Mouse (Mus musculus): Measurements from ENCODE around the gene Sgcd. TPM values are rescaled to one million over a fixed set of nuclear protein-coding genes. Genes with fewer than 3 reads are reported as not detected.

Gene Sgcd
- polyA plus RNA-seq, 1 experiment from 2014 or later = not detected

GRCm38 (mm10) chr11:47343486-47343885, 645.3 kb downstream of the Sgcd start:
- no peaks in the 10 kb centered on the region for H3K36me3 ChIP-seq (ENCODE audit: inconsistent target)
- no peak overlapping the region for H3K27ac ChIP-seq
- H3K79me2 ChIP-seq (ENCODE audit: inconsistent target) = no peaks in the 10 kb centered on the region
- H3K4me3 ChIP-seq (ENCODE audit: inconsistent target) = no peak overlapping the region
- 46% methylated on average over 2 of the region's 2 CpGs for WGBS (ENCODE audit: missing documents)

GRCm38 (mm10) chr11:47333702-47334101, 655.1 kb downstream of the Sgcd start:
- WGBS (ENCODE audit: missing documents) = 78% methylated on average over 2 of the region's 2 CpGs
- H3K79me2 ChIP-seq (ENCODE audit: inconsistent target) = no peaks in the 10 kb centered on the region
- no peaks in the 10 kb centered on the region for H3K36me3 ChIP-seq (ENCODE audit: inconsistent target)
- no peak overlapping the region for H3K27ac ChIP-seq
- no peak overlapping the region for H3K4me3 ChIP-seq (ENCODE audit: inconsistent target)

- Histone ChIP-seq H3K79me2 (ENCODE audit: inconsistent target) (no peaks in the 10 kb centered on the region), H3K4me3 (ENCODE audit: inconsistent target) (no peak overlapping the region), H3K36me3 (ENCODE audit: inconsistent target) (no peaks in the 10 kb centered on the region), H3K27ac (no peak overlapping the region)
Observed at GRCm38 (mm10) chr11:47305579-47305978, 683.2 kb downstream of the Sgcd start.

- Histone ChIP-seq H3K27ac (no peak overlapping the region), H3K36me3 (ENCODE audit: inconsistent target) (no peaks in the 10 kb centered on the region), H3K4me3 (ENCODE audit: inconsistent target) (no peak overlapping the region), H3K79me2 (ENCODE audit: inconsistent target) (no peaks in the 10 kb centered on the region)
- WGBS (ENCODE audit: missing documents) = 79% methylated on average over 10 of the region's 12 CpGs
Observed at GRCm38 (mm10) chr11:47304702-47305450, 683.9 kb downstream of the Sgcd start.

GRCm38 (mm10) chr11:47299777-47300176, 689.0 kb downstream of the Sgcd start:
- no peak overlapping the region for H3K27ac ChIP-seq
- WGBS (ENCODE audit: missing documents) = 86% methylated on average over 1 of the region's 1 CpGs

GRCm38 (mm10) chr11:47297805-47298340, 690.9 kb downstream of the Sgcd start:
- H3K27ac ChIP-seq = no peak overlapping the region
- no peak overlapping the region for H3K4me3 ChIP-seq (ENCODE audit: inconsistent target)
- no peaks in the 10 kb centered on the region for H3K36me3 ChIP-seq (ENCODE audit: inconsistent target)
- WGBS (ENCODE audit: missing documents) = 78% methylated on average over 1 of the region's 1 CpGs
- H3K79me2 ChIP-seq (ENCODE audit: inconsistent target) = no peaks in the 10 kb centered on the region

More at GRCm38 (mm10) chr11:47299777-47300176, 689.0 kb downstream of the Sgcd start:
- H3K4me3 ChIP-seq (ENCODE audit: inconsistent target) = no peak overlapping the region
- H3K36me3 ChIP-seq (ENCODE audit: inconsistent target) = no peaks in the 10 kb centered on the region
- no peaks in the 10 kb centered on the region for H3K79me2 ChIP-seq (ENCODE audit: inconsistent target)

- Histone ChIP-seq H3K36me3 (ENCODE audit: inconsistent target) (no peaks in the 10 kb centered on the region), H3K79me2 (ENCODE audit: inconsistent target) (no peaks in the 10 kb centered on the region), H3K27ac (no peak overlapping the region), H3K4me3 (ENCODE audit: inconsistent target) (no peak overlapping the region)
- 73% methylated on average over 1 of the region's 1 CpGs for WGBS (ENCODE audit: missing documents)
Observed at GRCm38 (mm10) chr11:47294741-47295140, 694.0 kb downstream of the Sgcd start.

- Histone ChIP-seq H3K4me3 (ENCODE audit: inconsistent target) (no peak overlapping the region), H3K36me3 (ENCODE audit: inconsistent target) (no peaks in the 10 kb centered on the region), H3K79me2 (ENCODE audit: inconsistent target) (no peaks in the 10 kb centered on the region), H3K27ac (no peak overlapping the region)
- WGBS (ENCODE audit: missing documents) = 61% methylated on average over 4 of the region's 4 CpGs
Observed at GRCm38 (mm10) chr11:47276586-47276985, 712.2 kb downstream of the Sgcd start.

- WGBS (ENCODE audit: missing documents) = 92% methylated on average over 4 of the region's 4 CpGs
- H3K79me2 ChIP-seq (ENCODE audit: inconsistent target) = no peaks in the 10 kb centered on the region
- H3K27ac ChIP-seq = no peak overlapping the region
- H3K36me3 ChIP-seq (ENCODE audit: inconsistent target) = no peaks in the 10 kb centered on the region
- no peak overlapping the region for H3K4me3 ChIP-seq (ENCODE audit: inconsistent target)
Observed at GRCm38 (mm10) chr11:47268556-47268955, 720.2 kb downstream of the Sgcd start.

GRCm38 (mm10) chr11:47264267-47264984, 724.3 kb downstream of the Sgcd start:
- WGBS (ENCODE audit: missing documents) = 82% methylated on average over 9 of the region's 9 CpGs
- Histone ChIP-seq H3K79me2 (ENCODE audit: inconsistent target) (no peaks in the 10 kb centered on the region), H3K36me3 (ENCODE audit: inconsistent target) (no peaks in the 10 kb centered on the region), H3K4me3 (ENCODE audit: inconsistent target) (no peak overlapping the region), H3K27ac (no peak overlapping the region)

- Histone ChIP-seq H3K36me3 (ENCODE audit: inconsistent target) (no peaks in the 10 kb centered on the region), H3K27ac (no peak overlapping the region), H3K4me3 (ENCODE audit: inconsistent target) (no peak overlapping the region), H3K79me2 (ENCODE audit: inconsistent target) (no peaks in the 10 kb centered on the region)
- WGBS (ENCODE audit: missing documents) = 88% methylated on average over 7 of the region's 7 CpGs
Observed at GRCm38 (mm10) chr11:47250301-47250700, 738.5 kb downstream of the Sgcd start.

GRCm38 (mm10) chr11:47248345-47248893, 740.4 kb downstream of the Sgcd start:
- no peaks in the 10 kb centered on the region for H3K36me3 ChIP-seq (ENCODE audit: inconsistent target)
- no peak overlapping the region for H3K4me3 ChIP-seq (ENCODE audit: inconsistent target)
- no peaks in the 10 kb centered on the region for H3K79me2 ChIP-seq (ENCODE audit: inconsistent target)
- H3K27ac ChIP-seq = no peak overlapping the region
- WGBS (ENCODE audit: missing documents) = 83% methylated on average over 4 of the region's 4 CpGs

- Histone ChIP-seq H3K79me2 (ENCODE audit: inconsistent target) (no peaks in the 10 kb centered on the region), H3K27ac (no peak overlapping the region), H3K36me3 (ENCODE audit: inconsistent target) (no peaks in the 10 kb centered on the region), H3K4me3 (ENCODE audit: inconsistent target) (no peak overlapping the region)
- 88% methylated on average over 8 of the region's 8 CpGs for WGBS (ENCODE audit: missing documents)
Observed at GRCm38 (mm10) chr11:47247703-47248344, 740.9 kb downstream of the Sgcd start.

- no peaks in the 10 kb centered on the region for H3K79me2 ChIP-seq (ENCODE audit: inconsistent target)
- H3K36me3 ChIP-seq (ENCODE audit: inconsistent target) = no peaks in the 10 kb centered on the region
- H3K4me3 ChIP-seq (ENCODE audit: inconsistent target) = no peak overlapping the region
- H3K27ac ChIP-seq = no peak overlapping the region
- 100% methylated on average over 1 of the region's 1 CpGs for WGBS (ENCODE audit: missing documents)
Observed at GRCm38 (mm10) chr11:47242401-47242800, 746.4 kb downstream of the Sgcd start.

Data from macrophage (primary cell).